Mouse (Mus musculus): ENCODE data around the gene Zfp366. TPM values are rescaled to one million over a fixed set of nuclear protein-coding genes. Genes with fewer than 3 reads are reported as not detected.
A peak's percentile ranks its signal among the peaks of the same experiment; 100 is the strongest.

Gene Zfp366
- polyA plus RNA-seq, 1 experiment: 2.3 TPM

DNA sequence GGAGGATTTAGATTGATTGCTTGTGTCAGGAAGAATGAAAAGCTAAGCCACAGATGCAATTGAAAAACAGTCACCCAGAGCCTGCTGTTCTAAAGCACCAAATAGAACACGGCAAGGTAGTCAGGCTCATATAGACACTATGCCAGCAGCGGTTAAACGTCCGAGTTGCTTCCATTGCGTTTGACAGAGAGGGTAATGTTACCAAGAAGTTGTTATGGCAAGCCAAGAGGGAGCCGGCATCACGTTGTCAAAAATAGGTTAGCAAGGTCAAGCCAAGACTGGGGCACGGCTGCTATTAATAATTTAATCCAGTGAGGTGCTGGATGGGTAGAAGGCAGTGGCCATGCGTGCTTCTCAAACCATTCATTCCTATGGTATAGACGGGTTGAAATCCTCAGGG, 950 bp downstream of the Zfp366 start:
- Histone ChIP-seq H3K4me3 (ENCODE audit: insufficient read depth, low read length) (no peak overlapping the region), H3K27ac (ENCODE audit: insufficient read depth, low read length) (peak overlapping the region; percentile 67; the same call in 1 of the 2 replicates), H3K4me1 (ENCODE audit: control insufficient read depth, insufficient read depth, low read length) (peaks cover 5% of the 10 kb centered on the region; the same call in 1 of the 2 replicates)
- no peak for TF ChIP-seq CTCF (IDR thresholded peaks at IDR 0.05; ENCODE audit: extremely low read depth, insufficient read depth, low read length)
- no peak for TF ChIP-seq POLR2A (IDR thresholded peaks at IDR 0.05; ENCODE audit: extremely low read depth, insufficient read depth, low read length)

DNA sequence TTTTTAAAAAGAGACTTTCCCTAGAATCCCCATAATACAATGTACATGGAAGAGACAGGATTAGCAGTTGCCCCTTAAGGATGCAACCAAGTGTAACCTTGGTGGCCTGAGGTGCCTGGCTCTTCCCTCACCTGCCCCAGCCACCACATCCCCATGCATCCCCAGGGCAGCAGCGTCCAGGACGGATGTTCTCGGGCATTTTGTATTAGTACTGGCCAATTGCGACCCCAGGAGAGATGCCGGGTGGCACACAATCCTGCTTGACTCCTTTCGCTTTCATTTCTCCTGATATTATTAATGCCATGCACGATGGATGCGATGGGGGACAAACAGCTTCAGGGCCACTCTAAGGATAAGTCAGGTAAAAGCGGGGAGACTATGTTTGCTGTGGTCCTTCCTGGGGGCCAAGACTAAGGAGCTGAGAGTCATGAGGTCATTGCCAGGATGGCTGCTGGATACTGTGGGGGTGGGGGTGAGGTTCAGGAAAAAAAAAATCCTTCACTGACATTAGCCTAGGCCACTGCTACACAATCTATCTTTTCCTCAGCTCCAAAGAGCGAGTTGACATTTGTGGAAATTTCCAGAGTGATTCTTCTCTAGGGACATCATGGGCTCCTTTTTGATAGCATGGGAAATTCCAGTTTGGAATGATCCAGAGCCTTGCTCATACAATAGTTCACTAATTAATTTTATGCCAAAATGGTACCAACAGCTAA, 1.7 kb downstream of the Zfp366 start:
- Histone ChIP-seq H3K27ac (ENCODE audit: insufficient read depth, low read length) (peak overlapping the region; percentile 51), H3K4me1 (ENCODE audit: control insufficient read depth, insufficient read depth, low read length) (peaks cover 5% of the 10 kb centered on the region; the same call in 1 of the 2 replicates), H3K4me3 (ENCODE audit: insufficient read depth, low read length) (no peak overlapping the region)
- TF ChIP-seq CTCF (IDR thresholded peaks at IDR 0.05; ENCODE audit: extremely low read depth, insufficient read depth, low read length): no peak
- no peak for TF ChIP-seq POLR2A (IDR thresholded peaks at IDR 0.05; ENCODE audit: extremely low read depth, insufficient read depth, low read length)

DNA sequence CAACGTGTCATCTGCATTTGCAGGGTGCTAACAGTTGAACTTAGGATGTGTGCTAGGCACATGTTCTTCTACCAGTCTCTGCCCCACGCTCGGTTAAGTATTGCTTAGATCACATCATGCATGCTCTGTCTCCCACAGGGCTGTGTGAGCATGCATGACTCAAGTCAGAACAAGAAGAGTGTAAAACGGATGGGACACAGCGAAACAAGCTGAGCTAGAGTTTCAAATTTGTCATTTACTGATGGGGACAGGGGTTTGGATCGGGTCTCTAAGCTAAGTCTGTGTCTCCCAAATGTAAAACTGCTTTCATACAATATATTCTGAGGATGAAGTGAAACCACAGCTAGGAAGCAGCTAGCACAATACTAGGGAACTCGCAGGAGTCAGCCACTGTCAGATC, 2.2 kb downstream of the Zfp366 start:
- H3K27ac ChIP-seq (ENCODE audit: insufficient read depth, low read length): peak overlapping the region; percentile 51; the same call in 1 of the 2 replicates
- no peak for TF ChIP-seq POLR2A (IDR thresholded peaks at IDR 0.05; ENCODE audit: extremely low read depth, insufficient read depth, low read length)
- TF ChIP-seq CTCF (IDR thresholded peaks at IDR 0.05; ENCODE audit: extremely low read depth, insufficient read depth, low read length): no peak
- H3K4me3 ChIP-seq (ENCODE audit: insufficient read depth, low read length): no peak overlapping the region
- H3K4me1 ChIP-seq (ENCODE audit: control insufficient read depth, insufficient read depth, low read length): peaks cover 5% of the 10 kb centered on the region; the same call in 1 of the 2 replicates

DNA sequence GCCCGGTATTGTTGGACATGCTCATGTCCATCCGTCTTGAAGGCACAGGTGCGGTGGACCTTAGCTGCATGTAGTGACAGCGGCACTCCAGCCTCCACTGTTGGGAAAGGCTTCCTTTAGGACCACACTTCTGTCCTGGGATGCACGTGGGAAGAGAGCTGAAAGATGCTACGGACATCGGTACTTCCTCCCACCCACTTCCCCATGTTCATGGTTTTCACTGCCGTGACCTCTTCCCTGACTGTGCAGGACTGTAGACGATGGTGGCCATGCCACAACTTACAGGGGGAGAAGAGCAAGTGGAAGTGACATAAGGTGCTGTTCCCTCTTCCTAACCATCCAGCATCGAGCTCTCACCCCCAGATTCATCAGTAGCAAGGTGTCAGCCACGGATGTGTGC, 2.8 kb downstream of the Zfp366 start:
- Histone ChIP-seq H3K27ac (ENCODE audit: insufficient read depth, low read length) (no peak overlapping the region), H3K4me1 (ENCODE audit: control insufficient read depth, insufficient read depth, low read length) (peaks cover 5% of the 10 kb centered on the region; the same call in 1 of the 2 replicates), H3K4me3 (ENCODE audit: insufficient read depth, low read length) (no peak overlapping the region)
- no peak for TF ChIP-seq CTCF (IDR thresholded peaks at IDR 0.05; ENCODE audit: extremely low read depth, insufficient read depth, low read length)
- no peak for TF ChIP-seq POLR2A (IDR thresholded peaks at IDR 0.05; ENCODE audit: extremely low read depth, insufficient read depth, low read length)

DNA sequence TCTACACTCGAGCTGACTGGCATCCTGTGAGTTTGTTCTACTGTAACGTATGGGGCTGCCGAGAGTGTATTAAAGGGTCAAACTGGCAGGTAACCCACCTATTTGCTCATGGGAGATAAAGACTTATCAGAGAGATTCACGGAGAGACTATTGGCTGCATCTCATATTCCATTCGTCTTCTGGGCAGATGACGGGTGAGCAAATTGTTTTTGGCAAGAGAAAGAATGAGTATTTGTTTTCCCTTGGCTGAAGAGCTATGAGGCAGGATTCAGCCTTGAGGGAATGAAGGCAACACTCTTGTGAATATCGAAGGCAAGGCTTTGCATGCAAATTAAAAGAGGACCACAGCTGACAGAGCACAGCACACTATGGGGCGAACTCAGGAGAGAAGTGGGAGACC, 4.0 kb downstream of the Zfp366 start:
- H3K4me3 ChIP-seq (ENCODE audit: insufficient read depth, low read length): no peak overlapping the region
- peak overlapping the region; percentile 90 for H3K27ac ChIP-seq (ENCODE audit: insufficient read depth, low read length)
- TF ChIP-seq CTCF (IDR thresholded peaks at IDR 0.05; ENCODE audit: extremely low read depth, insufficient read depth, low read length) (no peak), POLR2A (IDR thresholded peaks at IDR 0.05; ENCODE audit: extremely low read depth, insufficient read depth, low read length) (no peak)
- H3K4me1 ChIP-seq (ENCODE audit: control insufficient read depth, insufficient read depth, low read length): peaks cover 5% of the 10 kb centered on the region; the same call in 1 of the 2 replicates

DNA sequence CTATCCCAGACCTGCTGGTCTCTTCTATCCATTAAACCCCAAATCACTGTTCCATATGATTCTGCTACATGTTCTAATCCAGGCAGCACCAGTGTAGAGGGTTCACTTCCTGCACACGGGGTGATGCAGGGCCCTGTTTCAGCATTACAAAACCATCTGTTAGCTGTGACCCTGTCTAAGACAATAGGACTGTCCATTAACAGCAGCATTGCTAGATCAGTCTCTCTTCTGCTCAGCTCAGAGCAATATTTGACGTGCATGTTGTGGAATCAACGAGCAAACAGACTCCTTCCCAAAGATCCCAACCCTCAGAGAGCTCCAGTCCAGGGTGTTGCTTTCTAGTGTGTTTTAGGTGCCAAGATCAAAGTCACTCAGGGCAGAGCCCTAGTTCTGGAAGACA, 5.0 kb downstream of the Zfp366 start:
- TF ChIP-seq CTCF (IDR thresholded peaks at IDR 0.05; ENCODE audit: extremely low read depth, insufficient read depth, low read length): no peak
- TF ChIP-seq POLR2A (IDR thresholded peaks at IDR 0.05; ENCODE audit: extremely low read depth, insufficient read depth, low read length): no peak
- Histone ChIP-seq H3K27ac (ENCODE audit: insufficient read depth, low read length) (peak overlapping the region; percentile 90), H3K4me3 (ENCODE audit: insufficient read depth, low read length) (no peak overlapping the region), H3K4me1 (ENCODE audit: control insufficient read depth, insufficient read depth, low read length) (peaks cover 5% of the 10 kb centered on the region; the same call in 1 of the 2 replicates)

DNA sequence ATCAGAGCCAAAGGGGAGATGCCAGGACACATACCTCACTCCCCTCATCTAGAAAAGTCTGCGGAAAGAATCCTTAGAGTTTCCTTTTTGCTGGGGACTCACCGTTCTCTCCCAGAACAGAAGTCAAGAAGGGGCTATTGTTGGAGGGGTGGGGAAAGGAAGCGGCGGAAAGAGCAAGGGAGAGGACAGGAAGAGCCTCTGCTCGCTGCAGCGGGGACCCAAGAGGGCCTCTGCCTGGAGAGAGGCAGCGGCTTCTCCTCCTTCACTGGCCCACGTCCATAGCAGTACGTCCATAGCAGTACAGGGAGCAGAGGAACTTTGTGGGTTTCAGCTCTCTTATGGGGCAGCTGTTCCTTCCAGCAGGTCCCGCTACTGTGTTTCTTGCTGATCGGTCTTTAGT, 5.8 kb downstream of the Zfp366 start:
- no peak for TF ChIP-seq CTCF (IDR thresholded peaks at IDR 0.05; ENCODE audit: extremely low read depth, insufficient read depth, low read length)
- TF ChIP-seq POLR2A (IDR thresholded peaks at IDR 0.05; ENCODE audit: extremely low read depth, insufficient read depth, low read length): no peak
- H3K27ac ChIP-seq (ENCODE audit: insufficient read depth, low read length): peak overlapping the region; percentile 90
- no peak overlapping the region for H3K4me3 ChIP-seq (ENCODE audit: insufficient read depth, low read length)
- H3K4me1 ChIP-seq (ENCODE audit: control insufficient read depth, insufficient read depth, low read length): peaks cover 5% of the 10 kb centered on the region; the same call in 1 of the 2 replicates

DNA sequence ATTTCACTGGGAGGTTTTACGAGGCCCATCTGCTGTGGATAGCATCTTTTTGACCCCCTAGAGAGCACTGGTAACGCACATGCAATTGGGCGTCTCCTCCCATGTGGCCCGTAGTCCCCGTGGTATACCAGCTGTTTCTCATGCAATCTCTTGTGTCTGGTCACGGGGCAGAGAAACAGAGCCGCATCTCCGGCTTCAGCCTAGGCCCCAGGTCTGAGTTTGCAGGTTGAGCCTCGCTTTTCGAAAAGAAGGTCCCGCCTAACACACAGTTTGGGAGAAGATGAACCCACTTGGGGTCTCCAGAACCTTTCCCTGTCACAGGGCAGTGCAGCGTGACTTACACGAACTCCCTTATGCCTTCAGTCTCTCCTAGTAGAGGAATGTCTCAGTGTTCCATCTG, 6.4 kb downstream of the Zfp366 start:
- no peak overlapping the region; the same call in 1 of the 2 replicates for H3K27ac ChIP-seq (ENCODE audit: insufficient read depth, low read length)
- no peak overlapping the region for H3K4me3 ChIP-seq (ENCODE audit: insufficient read depth, low read length)
- no peak for TF ChIP-seq CTCF (IDR thresholded peaks at IDR 0.05; ENCODE audit: extremely low read depth, insufficient read depth, low read length)
- no peak for TF ChIP-seq POLR2A (IDR thresholded peaks at IDR 0.05; ENCODE audit: extremely low read depth, insufficient read depth, low read length)
- H3K4me1 ChIP-seq (ENCODE audit: control insufficient read depth, insufficient read depth, low read length): peaks cover 5% of the 10 kb centered on the region; the same call in 1 of the 2 replicates

DNA sequence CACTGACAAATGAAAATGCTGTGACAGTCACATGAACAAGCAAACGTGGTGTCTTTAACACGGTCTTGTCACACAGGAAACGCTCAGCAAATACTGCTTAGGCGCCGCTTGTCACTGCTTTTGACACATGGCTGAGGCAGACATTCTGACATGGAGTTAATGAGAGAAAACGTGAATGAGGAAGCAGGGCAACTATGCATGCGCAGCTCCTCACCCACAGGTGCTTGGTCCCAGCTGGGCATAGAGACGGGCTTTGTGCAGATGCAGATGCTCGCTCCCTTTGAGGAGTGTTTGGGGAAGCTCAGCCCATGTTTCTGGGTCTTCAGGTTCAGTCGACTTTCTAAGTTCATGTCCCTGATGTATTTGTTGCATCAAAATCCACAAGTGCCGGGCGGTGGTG, 11.7 kb downstream of the Zfp366 start:
- Histone ChIP-seq H3K4me1 (ENCODE audit: control insufficient read depth, insufficient read depth, low read length) (no peaks in the 10 kb centered on the region), H3K27ac (ENCODE audit: insufficient read depth, low read length) (no peak overlapping the region), H3K4me3 (ENCODE audit: insufficient read depth, low read length) (no peak overlapping the region)
- TF ChIP-seq CTCF (IDR thresholded peaks at IDR 0.05; ENCODE audit: extremely low read depth, insufficient read depth, low read length) (no peak), POLR2A (IDR thresholded peaks at IDR 0.05; ENCODE audit: extremely low read depth, insufficient read depth, low read length) (no peak)

DNA sequence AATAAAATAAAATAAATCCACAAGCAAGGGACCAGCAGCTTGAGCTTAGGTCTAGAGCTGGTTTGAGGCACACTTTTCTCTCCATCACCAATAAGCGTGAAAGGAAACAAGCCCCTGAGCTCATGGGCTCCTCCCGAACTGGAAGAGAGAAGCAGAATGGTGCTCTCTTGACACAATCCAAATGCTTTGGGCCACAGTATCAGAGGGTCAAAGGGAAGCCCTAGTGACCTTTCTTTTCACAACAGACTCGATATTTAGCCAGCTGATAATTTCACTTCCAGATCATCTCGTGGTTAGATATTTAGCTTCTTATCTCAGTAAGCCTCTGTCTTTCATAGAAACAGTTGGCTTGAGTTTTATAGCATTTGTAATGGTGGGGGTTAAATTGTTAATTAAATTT, 12.2 kb downstream of the Zfp366 start:
- Histone ChIP-seq H3K4me1 (ENCODE audit: control insufficient read depth, insufficient read depth, low read length) (no peaks in the 10 kb centered on the region), H3K27ac (ENCODE audit: insufficient read depth, low read length) (no peak overlapping the region), H3K4me3 (ENCODE audit: insufficient read depth, low read length) (no peak overlapping the region)
- no peak for TF ChIP-seq POLR2A (IDR thresholded peaks at IDR 0.05; ENCODE audit: extremely low read depth, insufficient read depth, low read length)
- no peak for TF ChIP-seq CTCF (IDR thresholded peaks at IDR 0.05; ENCODE audit: extremely low read depth, insufficient read depth, low read length)

Measured in cortical plate, adult 2 months (tissue).